Mouse (Mus musculus) limb, embryonic 14.5 days (tissue): ENCODE data around the gene Pmepa1. TPM values are rescaled to one million over a fixed set of nuclear protein-coding genes. Genes with fewer than 3 reads are reported as not detected.
A peak's percentile ranks its signal among the peaks of the same experiment; 100 is the strongest.

Experiments used
- ATAC-seq: fragments of 200-750 bp; cut with Nextera tagmentation; 2 replicates; pipeline ENCODE4 v1.8.0; 2017; ENCODE audit warnings: low read depth, moderate number of reproducible peaks, moderate TSS enrichment; ENCODE audit not compliant: low FRiP score
- DNase-seq: peaks from one replicate; pipeline ENCODE4 v3.0.0-alpha.2; 2015; ENCODE audit warnings: low spot score
- H3K27ac ChIP-seq: fragments of 300-500 bp; sonication (generic); replicated peaks from 2 replicates; pipeline ENCODE4 v1.5.1; 2014; ENCODE audit warnings: low read depth, mild to moderate bottlenecking, low read length, moderate library complexity, mixed read lengths
- H3K27me3 ChIP-seq: fragments of 300-500 bp; sonication (generic); 2 replicates; pipeline ENCODE4 v1.6.1; 2014; ENCODE audit warnings: low read length, mixed read lengths; ENCODE audit not compliant: control insufficient read depth, insufficient read depth
- H3K36me3 ChIP-seq: fragments of 300-500 bp; sonication (generic); 2 replicates; pipeline ENCODE4 v1.6.1; 2014; ENCODE audit warnings: mild to moderate bottlenecking, low read length, moderate library complexity, mixed read lengths; ENCODE audit not compliant: control insufficient read depth, insufficient read depth
- H3K4me1 ChIP-seq: fragments of 300-500 bp; sonication (generic); 2 replicates; pipeline ENCODE4 v1.6.1; 2014; ENCODE audit warnings: antibody characterized with exemption, low read length, mixed read lengths; ENCODE audit not compliant: control insufficient read depth, insufficient read depth
- H3K4me2 ChIP-seq: fragments of 300-500 bp; sonication (generic); replicated peaks from 2 replicates; pipeline ENCODE4 v1.6.1; 2014; ENCODE audit warnings: low read depth, mild to moderate bottlenecking, low read length, moderate library complexity; ENCODE audit not compliant: severe bottlenecking
- H3K4me3 ChIP-seq: fragments of 300-500 bp; sonication (generic); replicated peaks from 2 replicates; pipeline ENCODE4 v1.5.1; 2014; ENCODE audit warnings: low read length
- H3K9ac ChIP-seq: fragments of 300-500 bp; sonication (generic); 2 replicates; pipeline ENCODE4 v1.6.1; 2014; ENCODE audit warnings: mild to moderate bottlenecking, low read depth, low read length, moderate library complexity; ENCODE audit not compliant: severe bottlenecking
- H3K9me3 ChIP-seq: fragments of 300-500 bp; sonication (generic); 2 replicates; pipeline ENCODE4 v1.6.1; 2016; ENCODE audit warnings: low read length; ENCODE audit not compliant: control insufficient read depth
- POLR2A ChIP-seq: fragments of 200-500 bp; IDR thresholded peaks from 2 replicates; pipeline ENCODE4 v1.8.0; 2012; ENCODE audit warnings: inconsistent platforms, mild to moderate bottlenecking, moderate library complexity, borderline replicate concordance; ENCODE audit not compliant: insufficient read depth, insufficient read length; ENCODE audit errors: extremely low read depth
- WGBS: fragments of 180-500 bp; shearing (Covaris S2); extraction: QIAGEN DNeasy Blood & Tissue Kit; methylation state at CpG from one replicate; pipeline ENCODE4 v1.1.7; 2014; 5-methylcytosine and 5-hydroxymethylcytosine counted together
- polyA plus RNA-seq, 2 experiments: library from polyadenylated mRNA; depleted of rRNA in 1 of 2; stranded (reverse) in 1 of 2; unstranded in 1 of 2; fragments of >200 nt; fragmentation: Nextera tagmentation in 1 of 2; extraction: Ambion mirVana in 1 of 2; gene quantifications; 2 replicates each; pipeline versions ENCODE4 v1.2.1 to v1.2.3; 2012 to 2014

Pmepa1 gene
- polyA plus RNA-seq, 2 experiments, result 10.2 to 41.0 TPM

DNA sequence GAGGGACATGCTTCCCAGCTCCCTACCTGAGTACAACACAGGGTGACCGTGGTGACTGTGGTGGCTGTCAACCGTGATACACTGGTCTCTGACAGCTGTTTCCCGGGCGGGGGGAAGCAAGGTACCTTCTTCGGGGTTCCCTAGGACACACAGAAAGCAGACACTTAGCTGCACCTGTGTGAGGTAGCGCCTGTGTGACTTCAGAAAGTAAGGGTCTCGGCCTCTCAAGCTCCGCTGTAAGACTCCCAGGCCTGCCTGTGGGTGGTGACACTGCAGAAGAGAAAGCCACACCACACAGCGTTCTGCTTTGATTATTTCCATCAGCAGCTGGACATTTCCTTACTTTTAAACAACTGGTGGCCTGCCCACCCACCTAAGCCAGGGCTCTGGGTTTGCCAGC is 4.8 kb downstream of the Pmepa1 start:
- no peak overlapping the region for H3K27ac ChIP-seq
- DNase-seq, result no peak
- H3K4me3 ChIP-seq, result no peak overlapping the region
- H3K9me3 ChIP-seq, result no peaks in the 10 kb centered on the region
- 71% methylated on average over 9 of the region's 9 CpGs for WGBS
- no peaks in the 10 kb centered on the region for H3K27me3 ChIP-seq
- no peak for TF ChIP-seq POLR2A
- H3K9ac ChIP-seq, result no peak overlapping the region
- H3K4me1 ChIP-seq, result peaks cover 60% of the 10 kb centered on the region
- no peak for ATAC-seq
- H3K36me3 ChIP-seq, result no peaks in the 10 kb centered on the region
- peak overlapping the region; percentile 21; the same call in 1 of the 2 replicates for H3K4me2 ChIP-seq

GRCm38 (mm10) chr2:173270601-173271248 is 5.6 kb downstream of the Pmepa1 start:
- no peak for ATAC-seq

GRCm38 (mm10) chr2:173270196-173270595 is 6.1 kb downstream of the Pmepa1 start:
- WGBS, result 64% methylated on average over 9 of the region's 9 CpGs
- DNase-seq (no peak), ATAC-seq (no peak)
- Histone ChIP-seq H3K27me3 (no peaks in the 10 kb centered on the region), H3K4me2 (no peak overlapping the region), H3K36me3 (no peaks in the 10 kb centered on the region), H3K4me1 (peaks cover 73% of the 10 kb centered on the region), H3K9me3 (no peaks in the 10 kb centered on the region), H3K4me3 (no peak overlapping the region), H3K27ac (no peak overlapping the region), H3K9ac (no peak overlapping the region)
- no peak for TF ChIP-seq POLR2A

More at GRCm38 (mm10) chr2:173270601-173271248, 5.6 kb downstream of the Pmepa1 start:
- peaks cover 68% of the 10 kb centered on the region for H3K4me1 ChIP-seq
- no peak for DNase-seq
- H3K4me3 ChIP-seq, result no peak overlapping the region
- 78% methylated on average over 11 of the region's 11 CpGs for WGBS
- no peaks in the 10 kb centered on the region for H3K36me3 ChIP-seq
- no peaks in the 10 kb centered on the region for H3K9me3 ChIP-seq
- H3K27ac ChIP-seq, result no peak overlapping the region
- no peak for TF ChIP-seq POLR2A
- H3K4me2 ChIP-seq, result no peak overlapping the region
- no peak overlapping the region for H3K9ac ChIP-seq
- H3K27me3 ChIP-seq, result no peaks in the 10 kb centered on the region

GRCm38 (mm10) chr2:173267562-173267961 is 8.8 kb downstream of the Pmepa1 start:
- TF ChIP-seq POLR2A, result no peak
- H3K27me3 ChIP-seq, result no peaks in the 10 kb centered on the region
- WGBS, result 82% methylated on average over 3 of the region's 3 CpGs
- no peak overlapping the region for H3K27ac ChIP-seq
- no peak for DNase-seq
- H3K4me1 ChIP-seq, result peaks cover 68% of the 10 kb centered on the region
- H3K4me3 ChIP-seq, result no peak overlapping the region
- H3K4me2 ChIP-seq, result no peak overlapping the region
- ATAC-seq, result no peak
- no peaks in the 10 kb centered on the region for H3K36me3 ChIP-seq
- no peaks in the 10 kb centered on the region for H3K9me3 ChIP-seq
- H3K9ac ChIP-seq, result no peak overlapping the region

- H3K36me3 ChIP-seq, result no peaks in the 10 kb centered on the region
- no peak overlapping the region for H3K4me3 ChIP-seq
- no peak overlapping the region for H3K27ac ChIP-seq
- 57% methylated on average over 25 of the region's 25 CpGs for WGBS
- H3K4me1 ChIP-seq, result peaks cover 68% of the 10 kb centered on the region
- no peak for DNase-seq
- H3K4me2 ChIP-seq, result no peak overlapping the region; the same call in 1 of the 2 replicates
- no peaks in the 10 kb centered on the region for H3K27me3 ChIP-seq
- no peak for TF ChIP-seq POLR2A
- H3K9ac ChIP-seq, result no peak overlapping the region
- no peak for ATAC-seq
- no peaks in the 10 kb centered on the region for H3K9me3 ChIP-seq
Observed at GRCm38 (mm10) chr2:173266349-173267112, 9.8 kb downstream of the Pmepa1 start.
